Mouse (Mus musculus): ENCODE measurements around the gene Prdx6.

- TF ChIP-seq POLR2A (IDR thresholded peaks at IDR 0.05; ENCODE audit: insufficient read depth, low read depth, low read length) (no peak), CTCF (IDR thresholded peaks at IDR 0.05; ENCODE audit: insufficient read depth, low read depth, low read length) (no peak)
Observed at GRCm38 (mm10) chr1:161269346-161269745, 18.3 kb upstream of the Prdx6 start.
